Mouse (Mus musculus): Measurements from ENCODE around the gene Fgfr2.
"Not testable (repeated sequence)": the region's sequence is repeated elsewhere in the genome, so short reads cannot be mapped to it uniquely, and the experiment has no call there.

Gene Fgfr2

DNA sequence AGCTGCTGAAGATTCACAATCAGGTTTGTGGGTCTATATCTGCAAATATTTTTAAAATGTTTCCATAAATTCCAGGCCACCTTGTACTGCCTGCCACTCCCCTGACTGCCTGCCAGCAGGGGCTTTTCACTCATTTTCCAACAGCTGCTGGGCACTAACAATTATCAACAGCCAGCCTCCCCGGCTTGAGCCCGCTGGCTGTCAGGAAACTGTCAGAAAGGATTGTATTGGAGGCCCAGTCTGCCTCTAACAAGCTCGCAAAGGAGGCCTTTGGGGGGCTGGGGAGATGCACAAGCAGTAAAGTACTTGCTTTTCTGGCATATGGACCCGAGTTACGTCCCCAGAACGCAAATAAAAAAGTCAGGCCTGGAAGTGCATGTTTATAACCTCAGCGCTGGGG, 664.7 kb downstream of the Fgfr2 start:
- DNase-seq (ENCODE audit: low read depth, low spot score): no peak

- DNase-seq (ENCODE audit: low read depth, low spot score): no peak
Measured at GRCm38 (mm10) chr7:132455071-132455720, 668.0 kb downstream of the Fgfr2 start.

- no peak for DNase-seq (ENCODE audit: low read depth, low spot score)
Measured at GRCm38 (mm10) chr7:132449891-132450735, 673.0 kb downstream of the Fgfr2 start.

DNA sequence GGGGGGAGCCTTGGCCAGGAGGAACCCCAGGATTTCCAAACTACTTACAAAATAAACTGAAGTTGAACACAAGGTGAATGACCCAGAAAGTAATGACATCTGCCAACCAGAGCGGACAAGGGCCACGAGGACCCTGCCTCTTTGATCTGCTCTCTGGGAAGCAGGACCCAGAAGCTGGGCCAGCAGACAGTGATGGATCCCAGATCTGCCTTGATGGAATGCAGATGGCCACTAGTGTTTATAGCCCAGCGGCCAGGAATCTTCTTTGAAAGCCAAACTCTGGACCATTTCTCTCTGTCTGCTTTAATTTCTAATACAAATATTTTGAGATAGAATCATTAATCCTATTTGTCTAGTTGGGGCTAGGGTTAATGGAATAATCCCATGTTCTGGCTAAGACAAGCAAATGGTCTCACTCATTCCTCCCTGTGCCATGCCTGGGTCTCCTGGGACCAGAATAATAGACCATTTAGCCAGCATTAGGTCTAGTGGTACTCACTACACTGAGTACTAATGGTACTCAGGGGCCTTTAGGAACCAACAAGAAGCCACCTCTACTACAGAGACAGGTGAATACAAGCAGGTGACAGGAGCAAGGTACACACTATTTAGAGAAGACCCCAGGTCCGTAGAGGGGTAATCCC, 674.5 kb downstream of the Fgfr2 start:
- DNase-seq (ENCODE audit: low read depth, low spot score): no peak

GRCm38 (mm10) chr7:132447558-132447957, 675.6 kb downstream of the Fgfr2 start:
- DNase-seq (ENCODE audit: low read depth, low spot score): no peak

GRCm38 (mm10) chr7:132446841-132447240, 676.3 kb downstream of the Fgfr2 start:
- no peak for DNase-seq (ENCODE audit: low read depth, low spot score)

DNA sequence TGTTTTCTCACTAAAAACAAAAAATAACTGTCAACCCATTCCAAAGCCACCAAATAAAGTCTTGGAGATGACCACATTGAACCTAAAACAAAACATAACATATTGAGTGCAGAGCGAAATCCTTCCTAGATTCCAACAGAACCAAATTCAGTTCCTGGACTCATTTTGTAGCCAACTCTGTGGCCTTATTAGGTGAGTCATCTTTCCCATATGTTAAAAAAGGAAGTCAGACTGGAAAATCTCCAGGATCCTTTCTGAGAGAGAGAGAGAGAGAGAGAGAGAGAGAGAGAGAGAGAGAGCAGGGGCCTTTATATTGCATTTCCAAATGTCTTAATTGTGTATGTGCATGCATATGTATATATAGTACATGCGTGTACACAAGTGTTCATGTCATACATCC, 678.9 kb downstream of the Fgfr2 start:
- DNase-seq (ENCODE audit: low read depth, low spot score): peak; percentile 78

DNA sequence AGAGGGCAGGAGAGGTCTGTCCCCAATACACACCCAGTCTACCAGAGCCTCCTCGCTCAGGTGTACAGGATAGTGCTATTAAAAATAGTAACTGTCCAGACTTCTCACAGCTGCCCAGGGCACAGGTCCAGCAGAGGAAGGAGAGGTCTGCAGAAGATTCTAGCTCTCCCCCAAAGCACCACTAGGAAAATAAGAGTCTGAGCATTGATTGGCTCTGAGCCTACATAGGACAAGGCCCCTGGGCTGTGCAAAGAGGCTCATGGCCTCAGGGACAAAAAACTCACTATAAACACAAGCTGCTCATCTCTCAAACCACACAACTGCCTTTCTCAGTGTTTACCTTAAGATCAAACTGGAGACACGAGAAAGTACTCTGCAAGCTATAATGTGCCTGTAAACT, 679.4 kb downstream of the Fgfr2 start:
- no peak for DNase-seq (ENCODE audit: low read depth, low spot score)

- DNase-seq (ENCODE audit: low read depth, low spot score): no peak
Measured at GRCm38 (mm10) chr7:132443134-132443533, 680.0 kb downstream of the Fgfr2 start.

- DNase-seq (ENCODE audit: low read depth, low spot score): not testable (repeated sequence)
Measured at GRCm38 (mm10) chr7:132442133-132442763, 680.9 kb downstream of the Fgfr2 start.

DNA sequence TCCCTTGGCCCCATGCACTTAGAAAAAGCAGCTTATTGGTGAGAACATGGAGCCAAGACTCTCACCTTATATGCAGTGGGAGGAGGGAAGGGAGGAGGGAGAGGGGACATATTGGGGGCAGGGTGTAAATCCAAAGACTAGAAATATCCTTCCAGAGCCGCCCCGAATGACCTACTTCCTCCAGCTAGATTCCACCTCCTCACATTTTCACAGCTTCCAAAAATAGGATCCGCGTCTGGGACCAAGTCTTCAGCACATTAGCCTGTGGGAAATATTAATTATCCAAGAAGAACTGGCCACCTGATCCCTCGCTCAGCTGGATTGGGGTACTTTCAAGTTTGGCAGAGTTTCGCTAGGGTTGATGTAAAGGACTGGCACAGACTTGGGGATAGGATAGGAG, 683.2 kb downstream of the Fgfr2 start:
- DNase-seq (ENCODE audit: low read depth, low spot score): no peak

DNA sequence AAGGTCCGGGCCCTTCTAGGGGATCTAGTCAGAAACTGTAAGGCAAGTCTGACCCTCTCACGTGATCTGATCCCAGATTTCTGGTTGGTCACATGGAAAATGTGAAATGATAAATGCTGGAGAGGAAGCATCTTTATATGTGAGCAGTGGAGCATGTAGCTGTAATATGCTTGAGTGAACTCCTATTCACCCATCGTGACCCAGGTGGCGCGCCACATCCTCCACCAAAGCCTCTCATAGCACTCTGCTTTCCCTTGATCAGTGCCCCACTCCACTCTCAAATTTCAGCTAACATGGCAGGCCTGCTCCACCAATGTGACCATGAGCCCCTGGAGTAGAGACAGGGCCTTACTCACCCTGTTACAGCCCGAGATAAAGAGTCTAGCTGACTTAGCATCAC, 685.1 kb downstream of the Fgfr2 start:
- no peak for DNase-seq (ENCODE audit: low read depth, low spot score)

GRCm38 (mm10) chr7:132437431-132437830, 685.7 kb downstream of the Fgfr2 start:
- DNase-seq (ENCODE audit: low read depth, low spot score): no peak

GRCm38 (mm10) chr7:132435486-132436055, 687.6 kb downstream of the Fgfr2 start:
- no peak for DNase-seq (ENCODE audit: low read depth, low spot score)

DNA sequence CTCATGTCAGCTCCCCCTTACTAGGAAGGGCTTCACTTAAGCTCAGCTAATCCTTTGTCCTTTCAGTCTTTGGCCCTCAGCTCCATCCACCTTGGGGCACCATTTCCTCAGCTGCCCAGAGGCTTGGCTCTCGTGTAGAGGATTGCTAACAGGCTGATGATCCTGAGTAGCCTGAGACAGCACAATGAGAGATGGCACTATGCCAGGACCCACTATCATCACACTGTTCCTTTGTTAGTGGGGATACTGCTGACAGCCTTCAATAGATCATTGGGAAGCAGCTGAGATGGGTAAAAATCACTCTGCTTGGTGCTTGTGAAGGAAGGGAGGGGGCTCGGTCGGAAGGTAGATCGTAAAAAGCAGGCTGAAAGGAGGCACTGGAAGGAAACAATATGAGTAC, 693.8 kb downstream of the Fgfr2 start:
- no peak for DNase-seq (ENCODE audit: low read depth, low spot score)

DNA sequence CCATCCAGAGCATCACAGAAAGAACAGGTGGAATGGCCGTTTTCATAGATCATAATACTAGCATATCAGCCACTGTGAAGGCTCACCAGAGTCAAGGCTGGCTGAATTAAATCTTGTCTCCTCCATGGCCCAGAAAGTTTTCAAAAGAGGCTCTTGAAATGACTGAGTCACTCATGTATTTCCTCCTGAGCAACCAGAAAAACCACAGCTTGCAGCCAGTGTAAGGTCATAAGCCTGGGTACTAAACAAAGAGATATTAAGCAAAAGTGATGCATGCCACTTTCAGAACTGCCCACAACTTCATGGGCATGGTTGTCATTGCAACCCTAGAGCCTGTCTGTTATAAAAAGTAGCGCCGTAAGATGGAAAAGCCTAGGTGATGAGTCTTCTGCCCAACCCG, 694.8 kb downstream of the Fgfr2 start:
- DNase-seq (ENCODE audit: low read depth, low spot score): no peak

- no peak for DNase-seq (ENCODE audit: low read depth, low spot score)
Measured at GRCm38 (mm10) chr7:132426069-132426468, 697.1 kb downstream of the Fgfr2 start.

GRCm38 (mm10) chr7:132425364-132425999, 697.7 kb downstream of the Fgfr2 start:
- no peak for DNase-seq (ENCODE audit: low read depth, low spot score)

DNA sequence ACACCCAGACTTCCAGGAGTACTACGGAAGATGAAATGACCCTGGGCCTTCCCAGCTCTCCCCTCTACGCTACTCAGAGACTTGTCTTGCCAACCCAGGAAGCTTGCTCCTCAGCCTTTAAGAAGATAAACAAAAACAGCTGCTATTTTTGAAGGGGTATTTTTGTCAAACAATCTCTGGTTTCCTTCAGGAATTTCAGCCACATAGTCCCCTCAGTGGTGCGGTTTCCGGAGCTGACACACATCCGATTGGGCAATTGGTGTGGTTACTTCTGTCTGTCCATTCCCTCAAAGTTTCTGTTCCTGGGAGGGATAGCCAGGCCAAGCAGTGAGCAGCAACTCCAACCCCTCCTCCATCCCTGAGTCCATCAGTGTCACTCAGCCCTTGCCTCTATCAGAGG, 699.6 kb downstream of the Fgfr2 start:
- DNase-seq (ENCODE audit: low read depth, low spot score): no peak

GRCm38 (mm10) chr7:132419378-132420255, 703.5 kb downstream of the Fgfr2 start:
- no peak for DNase-seq (ENCODE audit: low read depth, low spot score)
